Mouse (Mus musculus) hematopoietic stem cell, adult 5-6 weeks (primary cell): ENCODE measurements around the gene Als2cl. TPM values are rescaled to one million over a fixed set of nuclear protein-coding genes. Genes with fewer than 3 reads are reported as not detected.

Source experiments
- ATAC-seq, 2 experiments: fragments of 125-278 bp in 1 of 2; replicated peaks in 1 of 2; 2 replicates each; pipeline ENCODE4 v1.8.0; 2016 to 2017; ENCODE audit warnings: inconsistent platforms in 2 of 2, mild to moderate bottlenecking in 2 of 2, moderate number of reproducible peaks in 2 of 2, low read depth in 1 of 2, moderate TSS enrichment in 1 of 2; ENCODE audit not compliant: low FRiP score in 2 of 2, poor library complexity in 2 of 2, severe bottlenecking in 2 of 2, insufficient read depth in 1 of 2, low TSS enrichment in 1 of 2
- total RNA-seq: library from RNA; stranded (forward); fragments of 172-1452, 232-1000 nt; gene quantifications from 2 replicates; pipeline ENCODE4 v1.2.3, GENCODE M21; 2017

Als2cl gene
- total RNA-seq, 1 experiment from 2014 or later: 1.5 TPM

DNA sequence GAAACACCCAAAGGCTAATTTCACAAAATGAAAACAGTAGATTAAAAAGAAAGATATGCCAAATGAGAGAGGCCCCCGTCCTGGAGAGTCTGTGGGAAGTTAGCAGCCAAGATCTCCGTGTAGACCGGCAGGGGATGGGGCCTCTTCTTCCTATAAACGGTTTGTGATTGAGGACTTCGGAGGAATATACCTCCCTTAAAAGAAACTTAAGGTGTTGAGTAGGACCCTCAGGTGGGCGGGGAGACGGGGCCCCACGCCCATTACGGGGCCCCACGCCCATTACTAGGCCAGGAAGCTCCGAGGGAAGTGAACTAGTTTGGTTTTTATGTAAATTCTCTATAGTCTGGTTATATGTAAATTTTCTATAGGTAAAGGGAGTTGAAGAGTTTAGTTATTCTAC is 66.3 kb downstream of the Als2cl start, which contains the start of gene Tdgf1:
TSS of gene Tdgf1 (minus strand) at position 233 of the 400 bp plus-strand sequence.
- ATAC-seq: no peak

DNA sequence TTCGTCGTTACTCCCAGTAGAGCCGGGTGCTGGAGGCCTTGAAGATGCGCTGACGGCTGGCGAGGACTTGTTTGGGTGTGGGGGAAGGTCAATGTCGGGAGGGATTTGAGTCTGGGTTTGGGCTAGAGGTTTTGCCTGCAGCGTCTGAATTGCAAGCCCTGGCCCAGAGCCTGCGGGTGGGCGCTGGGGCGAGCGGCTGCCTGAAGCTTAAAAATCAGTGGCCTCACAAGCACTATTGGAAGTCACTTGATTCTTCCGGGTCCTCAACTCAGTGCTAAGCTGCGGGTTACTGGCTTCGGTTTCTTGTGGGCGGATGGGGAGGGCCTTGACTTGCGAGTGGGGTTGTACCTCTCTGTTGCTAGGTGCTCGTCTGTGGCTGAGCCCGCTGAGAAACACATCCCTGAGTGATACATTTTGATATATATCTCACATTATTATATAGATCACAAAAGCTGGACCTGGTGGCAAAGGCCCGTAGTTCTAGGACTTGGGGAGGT is 66.9 kb downstream of the Als2cl start:
- ATAC-seq: peak; percentile 72 to 85

DNA sequence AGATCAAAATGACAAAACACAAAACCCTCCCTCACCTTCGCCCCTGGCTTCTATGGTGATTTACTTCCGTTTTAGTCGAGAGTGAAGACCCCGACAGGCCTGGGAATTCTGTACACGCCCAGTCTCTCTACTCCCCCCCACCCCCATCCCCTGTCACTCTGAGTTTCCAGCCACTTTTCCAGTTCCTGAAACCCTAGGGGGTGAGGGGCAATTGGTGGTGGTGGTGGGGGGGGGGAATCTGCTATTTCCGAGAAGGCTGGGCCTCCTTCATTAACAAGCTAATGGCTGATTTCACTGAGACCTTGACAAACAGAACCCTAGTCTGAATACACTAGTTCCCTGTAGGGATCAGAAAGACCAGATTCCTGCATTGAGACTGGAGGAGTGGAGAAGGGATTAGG is 67.6 kb downstream of the Als2cl start:
- ATAC-seq: no peak

DNA sequence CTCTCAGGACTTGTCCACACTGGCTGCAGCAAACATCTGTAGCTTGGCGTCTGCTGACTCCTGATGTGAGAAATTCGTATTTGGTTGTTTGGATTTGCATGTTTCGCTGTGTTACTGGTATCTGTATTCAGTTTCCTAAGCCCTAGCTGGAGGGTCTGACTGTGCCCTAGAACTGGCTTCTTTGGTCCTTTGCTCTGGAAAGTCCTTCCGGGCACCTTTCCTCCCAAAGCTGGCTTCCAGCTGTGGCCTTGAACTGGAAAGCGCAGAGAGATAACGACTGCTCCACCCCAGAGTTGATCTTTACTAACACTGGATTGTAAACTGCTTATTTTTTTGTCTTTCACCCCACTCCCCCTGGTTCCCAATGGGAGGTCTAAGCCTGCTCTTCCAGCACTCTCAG is 68.2 kb downstream of the Als2cl start:
- ATAC-seq: no peak

DNA sequence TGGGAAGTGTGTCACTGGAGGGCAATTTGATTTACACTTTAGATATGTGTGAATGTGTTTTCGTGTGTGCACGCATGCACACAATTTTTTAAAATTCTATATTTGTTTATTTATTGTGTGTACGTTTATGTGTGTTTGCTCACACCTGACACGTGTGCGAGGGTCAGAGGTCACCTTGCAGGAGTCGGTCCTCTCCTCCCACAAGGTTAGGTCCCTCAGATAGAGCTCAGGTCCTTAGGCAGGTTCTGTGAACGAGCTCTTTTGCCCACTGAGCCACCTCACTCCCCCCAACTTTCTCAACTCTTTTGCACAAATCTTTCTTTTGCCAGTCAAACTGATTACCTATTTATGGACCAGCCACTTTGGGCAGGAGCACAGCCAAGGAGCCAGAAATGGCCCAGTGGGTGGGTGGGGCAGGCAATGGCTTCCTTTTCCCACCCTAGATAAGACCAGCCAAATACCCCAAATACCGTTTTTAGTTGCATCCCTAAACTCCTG is 69.2 kb downstream of the Als2cl start:
- no peak for ATAC-seq

DNA sequence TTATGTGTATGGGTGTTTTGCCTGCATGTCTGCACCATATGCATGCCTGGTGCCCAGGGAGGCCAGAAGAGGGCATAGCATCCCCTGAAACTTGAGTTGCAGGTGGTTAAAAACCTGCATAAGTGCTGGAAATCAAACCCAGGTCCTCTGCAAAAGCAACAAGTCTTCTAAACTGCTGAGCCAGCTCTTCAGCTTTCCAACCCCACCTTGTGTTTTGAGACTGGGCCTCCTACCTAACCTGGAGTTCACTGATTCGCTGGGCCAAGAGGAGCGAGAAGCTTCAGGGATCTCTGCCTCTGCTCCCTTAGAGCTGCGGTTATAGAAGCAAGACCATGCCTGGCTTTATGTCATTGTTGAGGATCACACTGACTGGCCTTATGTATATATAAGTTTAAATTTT is 70.4 kb downstream of the Als2cl start:
- ATAC-seq: no peak

Other genes starting within 250 kb of the Als2cl start
- gene Nbeal2, start 225.7 kb upstream of the Als2cl start, total RNA-seq: 38.0 and 61.7 TPM in 2 replicates
- gene Ccdc12, start 223.4 kb upstream of the Als2cl start, total RNA-seq: 89.4 and 111 TPM in 2 replicates
- not detected in 2 replicates for gene Myl3, start 138.0 kb upstream of the Als2cl start, total RNA-seq
- gene Pth1r, start 132.7 kb upstream of the Als2cl start, total RNA-seq: 1.1 TPM in 1 of 2 replicates, not detected in the other
- not detected in 2 replicates for gene Prss42, start 81.7 kb upstream of the Als2cl start, total RNA-seq
- not detected in 2 replicates for gene Prss44, start 65.9 kb upstream of the Als2cl start, total RNA-seq
- gene Prss43, start 53.2 kb upstream of the Als2cl start, total RNA-seq: not detected in 2 replicates
- not detected in 2 replicates for gene Prss45, start 45.3 kb upstream of the Als2cl start, total RNA-seq
- not detected in 2 replicates for gene Prss46, start 35.4 kb upstream of the Als2cl start, total RNA-seq
- not detected in 2 replicates for gene Prss50, start 21.9 kb upstream of the Als2cl start, total RNA-seq
- gene Tmie, start 243 bp downstream of the Als2cl start, total RNA-seq: 0.50 TPM in 1 of 2 replicates, not detected in the other
- gene Fam240a, start 37.0 kb downstream of the Als2cl start, total RNA-seq: not detected in 2 replicates
- not detected in 2 replicates for gene Tdgf1, start 66.3 kb downstream of the Als2cl start, total RNA-seq
- 0.50 TPM in 1 of 2 replicates, not detected in the other for gene Lrrc2, start 71.7 kb downstream of the Als2cl start, total RNA-seq
- not detected in 2 replicates for gene Rtp3, start 110.7 kb downstream of the Als2cl start, total RNA-seq
- gene Ltf, start 139.4 kb downstream of the Als2cl start, total RNA-seq: 273 and 662 TPM in 2 replicates
- 24.9 and 25.1 TPM in 2 replicates for gene Ccrl2, start 177.6 kb downstream of the Als2cl start, total RNA-seq
- 65.7 and 103 TPM in 2 replicates for gene Lrrfip2, start 237.7 kb downstream of the Als2cl start, total RNA-seq